Mouse (Mus musculus) stomach, postnatal 0 days (tissue): ENCODE measurements at regions not wholly inside any gene's neighbourhood (a gene's known extent, or its start where the extent isn't known, plus 50 kb on each side); places are given as distances from the start of the nearest gene placed in this dataset.

Experiments used
- CTCF ChIP-seq: IDR thresholded peaks from 2 replicates; pipeline ENCODE4 v1.5.1; 2016; ENCODE audit warnings: antibody characterized with exemption, low read depth, mild to moderate bottlenecking, moderate library complexity
- EP300 ChIP-seq: optimal IDR thresholded peaks from 2 replicates; pipeline ENCODE3; 2016; ENCODE audit warnings: antibody characterized with exemption

DNA sequence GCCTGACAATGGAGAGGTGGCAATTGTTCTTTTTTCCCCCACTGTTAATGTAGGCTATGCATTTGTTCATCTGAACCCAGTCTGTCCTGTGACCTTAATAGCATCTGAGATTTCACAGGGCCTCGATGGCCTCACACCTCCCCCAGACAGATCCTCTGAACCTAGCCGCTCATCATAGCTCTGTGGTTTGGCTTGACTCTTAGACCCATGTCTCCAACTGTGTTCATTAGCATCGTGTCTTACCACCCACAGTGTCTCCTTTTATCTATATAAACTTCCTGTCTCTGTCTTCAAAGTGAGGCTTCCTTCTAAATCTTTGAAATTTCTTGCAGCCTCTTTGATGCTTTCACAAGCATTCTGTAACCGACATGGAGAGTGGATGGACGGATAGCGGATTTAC, 87.9 kb upstream of the Gpc6 start:
- TF ChIP-seq CTCF (no peak), EP300 (no peak)
